8 mouse cellular contexts compared by ENCODE assay signal in the genomic region with DNA sequence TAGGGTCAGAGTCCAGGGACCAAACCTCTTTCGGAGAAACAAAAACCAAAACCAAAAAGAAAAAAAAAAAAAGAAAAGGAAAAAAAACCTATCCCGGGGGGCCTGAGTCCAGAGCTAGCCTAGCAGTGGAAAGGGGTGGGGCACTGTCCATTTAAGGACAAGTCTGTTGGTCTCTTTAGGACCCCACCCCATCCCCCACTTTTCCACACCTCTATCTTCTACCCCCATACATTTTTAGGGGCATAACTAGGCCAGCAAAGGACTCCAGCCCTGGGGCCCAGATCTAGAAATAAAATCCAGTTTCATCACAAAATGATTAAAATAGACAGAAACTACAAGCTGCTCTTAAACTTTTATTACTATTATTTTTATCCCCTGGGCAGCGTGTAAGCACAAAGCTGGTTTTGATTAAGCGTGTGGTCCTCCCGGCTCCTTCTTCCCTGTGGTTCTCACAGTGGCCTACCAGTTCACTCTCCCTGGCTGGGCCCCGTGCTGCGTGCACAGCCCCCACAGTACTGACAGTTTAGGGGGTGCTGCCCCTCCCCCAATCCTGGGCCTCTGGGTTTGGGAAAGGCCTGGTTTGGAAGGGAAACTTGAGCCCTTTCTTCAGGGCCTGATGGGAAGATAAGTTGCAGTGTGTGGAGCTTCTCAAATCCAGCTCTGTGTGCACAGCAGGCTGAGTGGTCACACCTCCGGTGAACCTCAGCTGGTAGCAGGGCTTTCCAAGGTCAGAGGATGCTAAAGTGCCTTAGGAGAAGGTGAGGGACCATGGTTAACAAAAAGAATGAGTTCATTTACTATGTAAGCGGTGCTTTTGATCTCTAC.
DNase-seq lines count a peak whose midpoint lies in the region; ATAC-seq and TF ChIP-seq lines count a peak whose summit lies in the region.

No protein-coding gene starts in this region.

- no peak for DNase-seq in kidney, adult 8-10 months
- DNase-seq in R1 (ENCODE audit: low read depth, low spot score) = peak; percentile 71
- peak; percentile 53 for DNase-seq in embryo, embryonic 9.5 days (ENCODE audit: extremely low spot score)
- DNase-seq in limb, embryonic 14.5 days (ENCODE audit: low spot score) = peak; percentile 92
- no peak for DNase-seq in adrenal gland, postnatal 4 days (ENCODE audit: low spot score in 2 of 2)
- no peak for DNase-seq in midbrain, embryonic 14.5 days
- DNase-seq in urinary bladder, adult 2 months (ENCODE audit: low spot score) = no peak

- H3K4me2 ChIP-seq in kidney, embryonic 14.5 days (replicated peaks; ENCODE audit: low read depth, low read length) = no peak overlapping the region
- no peak overlapping the region for H3K4me2 ChIP-seq in limb, embryonic 14.5 days (replicated peaks; ENCODE audit: low read depth, low read length, severe bottlenecking)
- H3K4me2 ChIP-seq in midbrain, embryonic 14.5 days (ENCODE audit: low read length) = no peak overlapping the region

- no peaks in the 10 kb centered on the region for H3K9me3 ChIP-seq in kidney, embryonic 14.5 days (ENCODE audit: control insufficient read depth, low read length)
- no peaks in the 10 kb centered on the region for H3K9me3 ChIP-seq in limb, embryonic 14.5 days (ENCODE audit: control insufficient read depth, low read length)
- no peaks in the 10 kb centered on the region for H3K9me3 ChIP-seq in midbrain, embryonic 14.5 days (ENCODE audit: control insufficient read depth, low read length)

- no peaks in the 10 kb centered on the region for H3K27me3 ChIP-seq in kidney, embryonic 14.5 days (ENCODE audit: control insufficient read depth, insufficient read depth, low read length)
- H3K27me3 ChIP-seq in limb, embryonic 14.5 days (ENCODE audit: control insufficient read depth, insufficient read depth, low read length) = no peaks in the 10 kb centered on the region
- no peaks in the 10 kb centered on the region for H3K27me3 ChIP-seq in midbrain, embryonic 14.5 days (ENCODE audit: control insufficient read depth, insufficient read depth, low read length)

- peak; percentile 63; the same call in 1 of the 2 replicates for ATAC-seq in kidney, embryonic 14.5 days (ENCODE audit: low FRiP score, low TSS enrichment)
- ATAC-seq in limb, embryonic 14.5 days (ENCODE audit: low FRiP score, low read depth) = peak; percentile 97
- ATAC-seq in midbrain, embryonic 14.5 days (ENCODE audit: low FRiP score, low TSS enrichment) = no peak

- TF ChIP-seq POLR2A in limb, embryonic 14.5 days (IDR thresholded peaks at IDR 0.05; ENCODE audit: borderline replicate concordance, extremely low read depth, insufficient read depth, insufficient read length) = no peak

- no peak overlapping the region for H3K4me3 ChIP-seq in kidney, embryonic 14.5 days (ENCODE audit: low read length)
- no peak overlapping the region for H3K4me3 ChIP-seq in limb, embryonic 14.5 days (replicated peaks; ENCODE audit: low read length)
- no peak overlapping the region for H3K4me3 ChIP-seq in midbrain, embryonic 14.5 days (replicated peaks; ENCODE audit: low read depth, low read length)

- H3K36me3 ChIP-seq in kidney, embryonic 14.5 days (ENCODE audit: control insufficient read depth, insufficient read depth, low read length) = peaks cover 5% of the 10 kb centered on the region; the same call in 1 of the 2 replicates
- H3K36me3 ChIP-seq in limb, embryonic 14.5 days (ENCODE audit: control insufficient read depth, insufficient read depth, low read length) = no peaks in the 10 kb centered on the region
- H3K36me3 ChIP-seq in midbrain, embryonic 14.5 days (ENCODE audit: control insufficient read depth, insufficient read depth, low read length) = no peaks in the 10 kb centered on the region

- H3K4me1 ChIP-seq in kidney, embryonic 14.5 days (ENCODE audit: control insufficient read depth, insufficient read depth, low read length) = peaks cover 32% of the 10 kb centered on the region; the same call in 1 of the 2 replicates
- peaks cover 53% of the 10 kb centered on the region for H3K4me1 ChIP-seq in limb, embryonic 14.5 days (ENCODE audit: control insufficient read depth, insufficient read depth, low read length)
- H3K4me1 ChIP-seq in midbrain, embryonic 14.5 days (ENCODE audit: control insufficient read depth, insufficient read depth, low read length) = no peaks in the 10 kb centered on the region

- H3K9ac ChIP-seq in kidney, embryonic 14.5 days (ENCODE audit: low read depth, low read length) = no peak overlapping the region
- peak overlapping the region; percentile 41; the same call in 1 of the 2 replicates for H3K9ac ChIP-seq in limb, embryonic 14.5 days (ENCODE audit: low read depth, low read length, severe bottlenecking)
- H3K9ac ChIP-seq in midbrain, embryonic 14.5 days (replicated peaks; ENCODE audit: low read length) = no peak overlapping the region

- H3K27ac ChIP-seq in kidney, embryonic 14.5 days (ENCODE audit: low read depth, low read length) = peak overlapping the region; percentile 69; the same call in 1 of the 2 replicates
- peak overlapping the region; percentile 87 for H3K27ac ChIP-seq in limb, embryonic 14.5 days (replicated peaks; ENCODE audit: low read depth, low read length)
- no peak overlapping the region for H3K27ac ChIP-seq in midbrain, embryonic 14.5 days (replicated peaks; ENCODE audit: low read depth, low read length)

- WGBS in kidney, embryonic 14.5 days = 33% methylated on average over 9 of the region's 9 CpGs
- WGBS in limb, embryonic 14.5 days = 16% methylated on average over 9 of the region's 9 CpGs
- 56% methylated on average over 9 of the region's 9 CpGs for WGBS in midbrain, embryonic 14.5 days

Comparison
In these comparisons a context has a peak if more than half of its experiments do, and no peak if none do; other contexts are left out.
1. DNase-seq: peak in R1 (single experiment), embryo, embryonic 9.5 days (single experiment) and limb, embryonic 14.5 days (single experiment); none in kidney, adult 8-10 months (0 of 2), adrenal gland, postnatal 4 days (0 of 2), midbrain, embryonic 14.5 days (single experiment) and urinary bladder, adult 2 months (single experiment).